Mouse (Mus musculus) left cerebral cortex, adult 2 months (tissue): ENCODE measurements around the gene Arfrp1. TPM values are rescaled to one million over a fixed set of nuclear protein-coding genes. Genes with fewer than 3 reads are reported as not detected.

ENCODE experiments used
- DNase-seq, 2 experiments: peaks; one replicate each; pipeline ENCODE4 v3.0.0; 2021 to 2022; ENCODE audit warnings: low spot score in 2 of 2, mixed read lengths in 1 of 2; ENCODE audit errors: extremely low spot score in 1 of 2
- H3K27ac ChIP-seq: fragments of 200-600 bp; 2 replicates; pipeline ENCODE4 v1.8.1; 2022
- H3K4me3 ChIP-seq: fragments of 200-600 bp; 2 replicates; pipeline ENCODE4 v1.8.1; 2022
- CTCF ChIP-seq: fragments of 200-600 bp; IDR thresholded peaks from 2 replicates; pipeline ENCODE4 v1.8.1; 2022; ENCODE audit warnings: antibody characterized with exemption, mild to moderate bottlenecking, moderate library complexity
- intact Hi-C: fragments of 180-260 bp; cut with DNase I; formaldehyde crosslinking; loops from one replicate; pipeline ENCODE4 v1.15.1; 2025
- total RNA-seq, 2 experiments: library from RNA; stranded (reverse); gene quantifications; 2 replicates each; pipeline ENCODE4 v1.2.3; 2021

The Arfrp1 gene
- total RNA-seq, 2 experiments from 2014 or later: 45.2 to 51.2 TPM

GRCm38 (mm10) chr2:181314080-181314810 is 51.0 kb downstream of the Arfrp1 start, which contains the start of gene Stmn3:
Gene Stmn3, minus strand, starts transcription at chr2:181314500.
- Histone ChIP-seq H3K4me3 (peak within 1 kb of the TSS; percentile 72), H3K27ac (peak within 1 kb of the TSS; percentile 99)
- intact Hi-C loops: no loop called here
- no peak for TF ChIP-seq CTCF
- peak; percentile 79 to 81 for DNase-seq

GRCm38 (mm10) chr2:181313344-181314079 is 51.7 kb downstream of the Arfrp1 start:
- H3K27ac ChIP-seq: peak overlapping the region; percentile 99
- intact Hi-C loops: no loop called here
- H3K4me3 ChIP-seq: peak overlapping the region; percentile 72
- no peak for TF ChIP-seq CTCF
- peak; percentile 30 to 43 for DNase-seq

- Histone ChIP-seq H3K4me3 (peak overlapping the region; percentile 72), H3K27ac (peak overlapping the region; percentile 99)
- no peak for DNase-seq
- intact Hi-C loops: no loop called here
- no peak for TF ChIP-seq CTCF
These were observed 52.2 kb downstream of the Arfrp1 start for GRCm38 (mm10) chr2:181313006-181313343.

- no peak for DNase-seq
- peak overlapping the region; percentile 72 for H3K4me3 ChIP-seq
- TF ChIP-seq CTCF: no peak
- peak overlapping the region; percentile 99 for H3K27ac ChIP-seq
- intact Hi-C loops: no loop called here
These were observed 52.8 kb downstream of the Arfrp1 start for GRCm38 (mm10) chr2:181312435-181312834.

Other genes starting within 250 kb of the Arfrp1 start
- gene Kcnq2, start 230.1 kb downstream of the Arfrp1 start, total RNA-seq: 100 to 1,000 TPM; 275 to 280 TPM
- 1,000 to 10,000 TPM; 1,380 to 1,388 TPM for gene Eef1a2, start 208.4 kb downstream of the Arfrp1 start, total RNA-seq
- 10 to 100 TPM; 72.8 to 77.8 TPM for gene Ppdpf, start 178.2 kb downstream of the Arfrp1 start, total RNA-seq
- under 1 TPM in 1 of 2 experiments, not detected in 1; 0.11 TPM for gene Ptk6, start 162.6 kb downstream of the Arfrp1 start, total RNA-seq
- gene Srms, start 152.2 kb downstream of the Arfrp1 start, total RNA-seq: under 1 TPM; 0.25 to 0.26 TPM
- not detected for gene Fndc11, start 145.4 kb downstream of the Arfrp1 start, total RNA-seq
- gene Helz2, start 123.4 kb downstream of the Arfrp1 start, total RNA-seq: 1 to 10 TPM; 2.3 to 4.3 TPM
- 10 to 100 TPM; 27.1 to 27.3 TPM for gene Gmeb2, start 77.4 kb downstream of the Arfrp1 start, total RNA-seq
- 100 to 1,000 TPM; 633 to 653 TPM for gene Stmn3, start 50.9 kb downstream of the Arfrp1 start, total RNA-seq
- gene Rtel1, start 45.7 kb downstream of the Arfrp1 start, total RNA-seq: 10 to 100 TPM; 26.1 to 38.5 TPM
- gene Zgpat, start 476 bp downstream of the Arfrp1 start, total RNA-seq: 10 to 100 TPM; 80.3 to 80.5 TPM
- gene Lime1, start 14.7 kb upstream of the Arfrp1 start, total RNA-seq: 10 to 100 TPM; 43.1 to 45.2 TPM
- gene Zbtb46, start 94.0 kb upstream of the Arfrp1 start, total RNA-seq: 10 to 100 TPM; 12.0 to 13.7 TPM
- not detected for gene Abhd16b, start 127.8 kb upstream of the Arfrp1 start, total RNA-seq
- 10 to 100 TPM; 73.2 to 76.3 TPM for gene Tpd52l2, start 131.7 kb upstream of the Arfrp1 start, total RNA-seq
- 100 to 1,000 TPM; 288 to 300 TPM for gene Dnajc5, start 155.1 kb upstream of the Arfrp1 start, total RNA-seq
- 10 to 100 TPM; 57.7 to 71.1 TPM for gene Uckl1, start 219.5 kb upstream of the Arfrp1 start, total RNA-seq
- gene Prpf6, start 226.5 kb upstream of the Arfrp1 start, total RNA-seq: 10 to 100 TPM; 54.4 to 57.4 TPM
- gene Zfp512b, start 227.4 kb upstream of the Arfrp1 start, total RNA-seq: 10 to 100 TPM; 83.1 to 93.8 TPM
- gene Samd10, start 233.8 kb upstream of the Arfrp1 start, total RNA-seq: 10 to 100 TPM; 21.5 to 22.0 TPM